Mouse (Mus musculus) midbrain, postnatal 0 days (tissue): Measurements from ENCODE around the gene Ccdc177. TPM values are rescaled to one million over a fixed set of nuclear protein-coding genes. Genes with fewer than 3 reads are reported as not detected.

Experiments
- ATAC-seq: fragments of 200-750 bp; cut with Nextera tagmentation; 2 replicates; pipeline ENCODE4 v1.8.0; 2017; ENCODE audit warnings: moderate number of reproducible peaks, mild to moderate bottlenecking, moderate TSS enrichment, moderate library complexity; ENCODE audit not compliant: low FRiP score
- DNase-seq: peaks from one replicate; pipeline ENCODE4 v3.0.0-alpha.2; 2015; ENCODE audit warnings: low spot score
- H3K27ac ChIP-seq: fragments of 300-500 bp; sonication (generic); 2 replicates; pipeline ENCODE4 v1.5.1; 2014; ENCODE audit warnings: low read depth, mild to moderate bottlenecking, low read length, mixed read lengths
- H3K27me3 ChIP-seq: fragments of 300-500 bp; sonication (generic); 2 replicates; pipeline ENCODE4 v1.6.1; 2014; ENCODE audit warnings: low read length, control low read depth, mixed read lengths; ENCODE audit not compliant: insufficient read depth
- H3K36me3 ChIP-seq: fragments of 300-500 bp; sonication (generic); 2 replicates; pipeline ENCODE4 v1.6.1; 2014; ENCODE audit warnings: low read length, control low read depth, mixed read lengths; ENCODE audit not compliant: insufficient read depth
- H3K4me1 ChIP-seq: fragments of 300-500 bp; sonication (generic); 2 replicates; pipeline ENCODE4 v1.6.1; 2014; ENCODE audit warnings: mild to moderate bottlenecking, control low read depth, antibody characterized with exemption, low read length, mixed read lengths; ENCODE audit not compliant: insufficient read depth
- H3K4me2 ChIP-seq: fragments of 300-500 bp; sonication (generic); 2 replicates; pipeline ENCODE4 v1.6.1; 2014; ENCODE audit warnings: low read depth, mild to moderate bottlenecking, low read length, mixed read lengths; ENCODE audit not compliant: poor library complexity, severe bottlenecking
- H3K4me3 ChIP-seq: fragments of 300-500 bp; sonication (generic); 2 replicates; pipeline ENCODE4 v1.5.1; 2014; ENCODE audit warnings: low read depth, mild to moderate bottlenecking, low read length, moderate library complexity
- H3K9ac ChIP-seq: fragments of 300-500 bp; sonication (generic); replicated peaks from 2 replicates; pipeline ENCODE4 v1.6.1; 2014; ENCODE audit warnings: mild to moderate bottlenecking, low read length, moderate library complexity, mixed read lengths; ENCODE audit not compliant: poor library complexity, severe bottlenecking
- H3K9me3 ChIP-seq: fragments of 300-500 bp; sonication (generic); 2 replicates; pipeline ENCODE4 v1.6.1; 2016; ENCODE audit warnings: low read length, control low read depth
- CTCF ChIP-seq: IDR thresholded peaks from 2 replicates; pipeline ENCODE4 v1.5.1; 2016; ENCODE audit warnings: antibody characterized with exemption, mild to moderate bottlenecking
- WGBS: fragments of 180-500 bp; shearing (Covaris S2); extraction: QIAGEN DNeasy Blood & Tissue Kit; methylation state at CpG from one replicate; pipeline ENCODE4 v1.1.7; 2014; 5-methylcytosine and 5-hydroxymethylcytosine counted together
- polyA plus RNA-seq: library from polyadenylated mRNA; unstranded; fragments of >200 nt; fragmentation: Nextera tagmentation; extraction: Ambion mirVana; gene quantifications from 2 replicates; pipeline ENCODE4 v1.2.1, GENCODE M21; 2015
- total RNA-seq: library from RNA; depleted of rRNA; stranded (reverse); fragments of >200 nt; gene quantifications from 2 replicates; pipeline ENCODE4 v1.2.3, GENCODE M21; 2014

Ccdc177 gene
- total and polyA plus RNA-seq, 2 experiments from 2014 or later, result 2.4 to 22.4 TPM

DNA sequence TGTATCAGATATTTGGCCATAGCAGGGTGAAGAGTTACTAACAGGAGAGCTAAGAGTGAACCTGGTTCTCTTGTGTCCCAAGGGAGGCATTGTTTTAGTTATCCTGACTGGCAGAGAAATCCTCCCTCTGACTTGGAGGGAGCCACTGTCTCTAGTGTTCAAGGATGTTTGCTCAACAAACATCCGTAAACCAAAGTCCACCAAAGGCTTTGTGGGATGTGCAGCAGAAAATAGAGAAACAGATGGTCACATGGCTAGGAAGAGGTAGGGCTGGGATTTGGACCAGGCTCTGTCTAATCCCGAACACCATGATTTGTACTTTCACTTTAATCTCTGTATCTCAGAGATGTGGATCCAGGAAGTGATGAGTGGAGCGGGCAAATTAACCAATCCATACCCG is 3.6 kb upstream of the Ccdc177 start:
- no peaks in the 10 kb centered on the region for H3K36me3 ChIP-seq
- ATAC-seq (no peak), DNase-seq (no peak)
- 82% methylated on average over 4 of the region's 4 CpGs for WGBS
- H3K4me1 ChIP-seq, result peaks cover 3% of the 10 kb centered on the region; the same call in 1 of the 2 replicates
- no peak overlapping the region for H3K4me3 ChIP-seq
- no peak for TF ChIP-seq CTCF
- H3K4me2 ChIP-seq, result no peak overlapping the region
- no peak overlapping the region for H3K27ac ChIP-seq
- no peaks in the 10 kb centered on the region for H3K9me3 ChIP-seq
- H3K9ac ChIP-seq, result no peak overlapping the region
- no peaks in the 10 kb centered on the region for H3K27me3 ChIP-seq

DNA sequence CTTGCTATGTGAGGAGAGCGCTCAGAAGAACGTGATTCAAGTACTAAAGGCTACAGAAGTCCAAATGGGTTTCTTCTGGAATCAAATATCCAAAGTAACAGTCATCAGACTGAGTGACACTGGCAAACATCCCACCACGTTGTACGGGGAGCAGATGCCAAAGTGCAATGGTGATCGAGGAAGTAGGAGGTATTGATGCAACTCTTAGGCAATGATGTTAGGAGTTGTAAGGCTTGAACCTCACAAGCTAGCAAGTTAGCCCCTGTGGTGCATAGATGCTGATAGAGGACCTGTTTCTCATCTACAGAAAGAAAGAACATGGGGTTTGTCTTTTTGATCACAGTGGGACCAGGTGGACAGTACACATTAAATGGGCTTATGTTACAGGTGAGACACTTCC is 2.5 kb upstream of the Ccdc177 start:
- Histone ChIP-seq H3K27me3 (no peaks in the 10 kb centered on the region), H3K9me3 (peaks cover 6% of the 10 kb centered on the region; the same call in 1 of the 2 replicates), H3K4me2 (no peak overlapping the region), H3K4me3 (no peak overlapping the region), H3K36me3 (peaks cover 7% of the 10 kb centered on the region), H3K4me1 (peaks cover 8% of the 10 kb centered on the region), H3K27ac (no peak overlapping the region), H3K9ac (no peak overlapping the region)
- no peak for DNase-seq
- no peak for TF ChIP-seq CTCF
- 89% methylated on average over 5 of the region's 5 CpGs for WGBS
- ATAC-seq, result no peak

DNA sequence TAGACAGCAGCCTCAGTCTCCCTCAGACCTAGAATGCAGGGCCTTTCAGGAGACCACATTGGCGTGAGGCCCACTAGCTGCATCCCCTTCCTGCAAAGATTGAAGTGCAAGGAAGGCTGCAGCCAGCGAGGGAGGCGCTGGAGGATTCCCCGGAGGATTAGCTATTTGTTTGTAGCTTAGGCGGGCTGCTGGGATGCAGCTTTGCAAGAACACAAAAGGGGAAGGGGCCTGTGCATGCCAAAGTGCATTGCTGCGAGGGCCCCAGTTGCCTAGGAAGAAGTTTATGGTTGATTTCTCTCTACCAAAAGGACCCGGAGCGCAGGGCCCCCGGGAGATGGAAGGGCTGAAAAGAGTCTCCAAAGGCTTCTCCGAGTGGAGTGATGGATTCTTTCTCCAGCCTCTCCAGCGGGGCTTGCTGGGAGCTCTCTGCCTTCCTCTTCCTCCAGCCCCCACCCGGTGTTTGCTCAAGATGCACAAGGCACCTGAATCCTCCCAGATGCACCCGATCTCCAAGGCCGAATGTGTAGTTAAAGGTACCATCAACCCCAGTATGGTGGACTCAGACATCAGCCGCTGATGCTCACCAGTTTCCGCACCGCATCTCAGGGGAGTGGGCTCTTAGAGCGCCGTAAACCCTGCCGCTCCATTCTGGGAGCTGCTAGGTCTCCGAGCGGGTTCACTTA is 633 bp downstream of the Ccdc177 start:
- peaks cover 8% of the 10 kb centered on the region for H3K4me1 ChIP-seq
- peak overlapping the region; percentile 93 for H3K27ac ChIP-seq
- H3K4me3 ChIP-seq, result peak overlapping the region; percentile 47
- H3K27me3 ChIP-seq, result no peaks in the 10 kb centered on the region
- peaks cover 34% of the 10 kb centered on the region for H3K36me3 ChIP-seq
- ATAC-seq, result peak; percentile 35
- TF ChIP-seq CTCF, result no peak
- peaks cover 18% of the 10 kb centered on the region; the same call in 1 of the 2 replicates for H3K9me3 ChIP-seq
- under 1% methylated on average over 21 of the region's 22 CpGs for WGBS
- H3K9ac ChIP-seq, result peak overlapping the region; percentile 80
- peak overlapping the region; percentile 78 for H3K4me2 ChIP-seq
- peak; percentile 82 for DNase-seq

DNA sequence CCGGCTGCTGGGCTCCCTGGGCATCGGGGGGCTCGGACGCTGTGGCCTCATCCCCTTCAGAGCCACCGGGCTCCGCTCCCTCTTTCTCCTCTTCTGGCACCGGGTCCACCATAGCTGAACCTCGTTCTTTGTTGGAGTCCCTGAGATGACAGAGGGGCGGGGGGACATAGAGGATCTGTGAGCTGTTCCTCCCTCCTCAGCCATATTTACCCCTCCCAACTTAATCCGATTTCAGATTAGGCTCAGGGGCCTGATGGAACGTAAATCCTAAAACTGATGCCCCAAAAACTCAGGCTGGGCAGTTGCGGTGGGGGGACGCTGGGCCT is 1.1 kb downstream of the Ccdc177 start:
- peak overlapping the region; percentile 47 for H3K4me3 ChIP-seq
- no peaks in the 10 kb centered on the region for H3K27me3 ChIP-seq
- WGBS, result 4% methylated on average over 13 of the region's 13 CpGs
- ATAC-seq (0 out of 2 replicates have a peak, but pooled peaks have one; percentile 29), DNase-seq (no peak)
- TF ChIP-seq CTCF, result no peak
- peaks cover 18% of the 10 kb centered on the region; the same call in 1 of the 2 replicates for H3K9me3 ChIP-seq
- peak overlapping the region; percentile 93 for H3K27ac ChIP-seq
- H3K4me2 ChIP-seq, result peak overlapping the region; percentile 78
- peak overlapping the region; percentile 80 for H3K9ac ChIP-seq
- H3K4me1 ChIP-seq, result peaks cover 8% of the 10 kb centered on the region
- H3K36me3 ChIP-seq, result peaks cover 35% of the 10 kb centered on the region

DNA sequence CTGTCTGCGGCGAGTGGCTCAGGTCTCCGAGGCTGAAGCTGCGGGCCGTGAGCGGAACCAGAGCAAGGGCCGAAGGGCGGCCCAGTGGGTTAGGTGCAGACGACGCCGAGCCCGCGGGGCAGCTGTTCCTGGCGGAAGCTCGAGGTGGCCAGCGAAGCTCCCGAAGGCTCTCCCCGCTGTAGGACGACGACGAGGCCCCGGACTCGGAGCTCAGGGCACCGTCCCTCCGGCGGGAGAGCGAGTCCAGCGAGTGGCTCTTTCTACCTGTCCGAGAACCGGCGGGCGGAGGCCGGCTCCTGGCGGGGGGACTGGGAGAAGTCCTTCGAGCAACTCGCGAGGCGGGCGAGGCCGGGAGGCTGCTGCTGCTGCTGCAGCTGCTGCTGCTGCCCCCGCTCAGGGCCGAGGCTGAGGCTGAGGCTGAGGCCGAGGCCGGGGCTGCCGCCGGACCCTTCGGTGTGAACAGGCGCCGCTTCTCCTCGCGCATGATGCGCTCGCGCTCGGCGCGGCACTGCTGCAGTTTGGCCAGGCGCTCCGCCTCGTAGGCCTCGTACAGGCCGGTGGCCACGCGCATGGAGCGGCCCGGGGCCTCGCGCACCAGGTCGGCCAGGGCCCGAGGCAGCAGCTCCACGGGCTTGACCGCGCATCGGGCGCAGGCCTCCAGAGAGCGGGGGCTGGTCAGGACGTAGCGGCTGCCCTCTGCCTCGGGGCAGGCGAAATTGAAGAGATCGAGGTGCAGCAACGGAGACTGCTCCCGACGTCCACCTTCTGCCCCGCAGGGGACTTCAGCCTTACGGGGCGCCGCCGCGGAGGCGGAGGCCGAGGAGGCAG is 1.7 kb downstream of the Ccdc177 start:
- Histone ChIP-seq H3K36me3 (peaks cover 35% of the 10 kb centered on the region), H3K27ac (peak overlapping the region; percentile 93), H3K4me2 (peak overlapping the region; percentile 78), H3K4me1 (peaks cover 8% of the 10 kb centered on the region), H3K9me3 (peaks cover 18% of the 10 kb centered on the region; the same call in 1 of the 2 replicates), H3K9ac (peak overlapping the region; percentile 80), H3K27me3 (no peaks in the 10 kb centered on the region), H3K4me3 (peak overlapping the region; percentile 47)
- 40% methylated on average over 91 of the region's 92 CpGs for WGBS
- TF ChIP-seq CTCF, result no peak
- DNase-seq (no peak), ATAC-seq (no peak)
